Mouse (Mus musculus) gastrocnemius, adult 18-20 months (tissue): ENCODE measurements around the gene Inhbc. TPM values are rescaled to one million over a fixed set of nuclear protein-coding genes. Genes with fewer than 3 reads are reported as not detected.
A peak's percentile ranks its signal among the peaks of the same experiment; 100 is the strongest.

Experiments used
- DNase-seq: peaks from one replicate; pipeline ENCODE4 v3.0.0; 2021; ENCODE audit warnings: low spot score
- long read RNA-seq, 2 experiments: library from polyadenylated mRNA; stranded (forward); transcript quantifications; one replicate each; pipeline ENCODE4 v2.0.0; 2021
- total RNA-seq, 2 experiments: library from RNA; stranded (reverse); gene quantifications; 2 replicates each; pipeline ENCODE4 v1.2.3; 2021

Gene Inhbc
- total RNA-seq = not detected
- long read RNA-seq, experiment 1 = 0 reads
- long read RNA-seq, experiment 2 = 0 reads

DNA sequence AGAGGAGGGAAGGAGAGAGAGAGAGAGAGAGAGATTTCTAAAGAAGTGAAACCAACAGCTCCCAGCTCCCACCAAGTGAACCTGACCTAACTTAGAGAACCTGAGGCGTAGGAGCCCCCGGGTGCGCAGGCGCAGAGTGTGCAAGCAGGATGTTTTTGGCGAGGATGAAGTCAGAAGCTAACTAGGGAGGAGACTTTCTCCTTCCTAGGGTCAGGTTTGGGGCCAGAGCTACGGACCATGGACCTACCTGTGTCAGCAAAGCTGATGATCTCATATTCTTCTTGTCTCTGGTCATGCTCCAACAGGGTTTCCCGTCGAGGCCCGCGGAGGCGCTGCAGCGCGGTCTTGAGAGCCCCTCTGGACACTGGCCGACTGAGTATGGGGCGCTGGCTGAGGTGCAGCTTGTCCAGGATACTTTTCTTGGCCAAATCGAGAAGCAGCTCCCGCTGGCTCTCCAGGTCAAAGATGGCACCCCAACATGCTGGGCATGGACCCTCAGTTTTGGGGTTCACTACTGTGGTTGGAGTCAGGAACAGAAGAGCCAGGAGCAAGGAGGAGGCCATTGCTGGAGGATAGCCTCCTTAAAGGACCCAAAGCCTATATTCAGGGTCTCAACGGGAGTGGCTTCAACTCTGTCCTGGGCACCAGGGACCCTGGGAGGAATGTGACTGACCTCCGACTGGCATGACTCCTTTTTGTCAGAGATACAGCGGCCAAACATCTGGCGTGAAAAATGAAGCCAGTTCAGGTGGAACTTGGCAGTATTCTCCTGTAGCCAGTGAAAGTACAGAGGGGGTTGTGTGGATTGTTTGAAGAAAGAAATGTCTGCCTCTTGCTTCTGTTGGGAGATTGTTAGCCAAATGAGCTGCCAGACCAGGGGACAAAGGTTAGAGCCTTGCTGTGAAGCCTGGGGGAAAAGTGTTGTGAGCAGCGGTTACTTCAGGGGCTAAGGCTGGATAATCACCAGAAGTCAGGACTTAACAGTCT lies at the start of gene Inhbc:
Gene Inhbc, minus strand, starts transcription at position 598 of the 987 bp plus-strand sequence.
- no peak for DNase-seq

DNA sequence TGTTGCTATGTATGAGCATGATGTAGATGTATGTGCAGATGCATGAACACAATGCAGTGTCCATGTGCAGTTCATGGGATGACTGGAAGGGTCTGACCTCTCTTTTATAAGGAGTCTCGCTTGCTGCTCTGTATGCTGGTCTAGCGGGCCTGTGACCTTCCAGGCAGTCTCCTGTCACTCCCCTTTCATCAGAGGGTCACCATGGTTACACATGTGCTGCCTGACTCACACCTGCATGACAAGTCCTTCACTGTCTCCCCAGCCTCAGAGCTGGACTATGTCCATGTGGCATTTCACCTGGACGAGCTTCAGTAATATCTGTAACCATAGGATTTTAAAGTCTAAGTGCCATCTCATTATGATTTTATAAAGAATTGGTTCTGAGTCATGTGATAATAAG lies 43.9 kb upstream of the Inhbc start:
- DNase-seq = no peak

DNA sequence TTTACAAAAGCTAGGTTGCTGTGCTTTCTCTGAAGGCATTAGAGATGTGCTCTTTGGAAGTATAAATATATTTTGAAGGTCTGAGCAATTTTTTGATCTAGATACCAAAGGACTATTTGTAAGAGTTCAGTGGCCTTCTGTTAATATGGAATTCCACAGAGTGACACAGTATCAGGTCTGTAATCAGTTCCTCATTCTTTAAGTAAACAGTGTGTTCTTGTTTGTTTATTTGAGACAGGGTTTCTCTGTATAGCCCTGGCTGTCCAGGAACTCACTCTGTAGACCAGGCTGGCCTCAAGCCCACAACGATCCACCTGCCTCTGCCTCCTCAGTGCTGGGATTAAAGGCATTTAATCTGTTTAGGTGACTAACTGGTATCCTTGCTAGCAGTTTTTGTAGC lies 43.4 kb upstream of the Inhbc start:
- no peak for DNase-seq

DNA sequence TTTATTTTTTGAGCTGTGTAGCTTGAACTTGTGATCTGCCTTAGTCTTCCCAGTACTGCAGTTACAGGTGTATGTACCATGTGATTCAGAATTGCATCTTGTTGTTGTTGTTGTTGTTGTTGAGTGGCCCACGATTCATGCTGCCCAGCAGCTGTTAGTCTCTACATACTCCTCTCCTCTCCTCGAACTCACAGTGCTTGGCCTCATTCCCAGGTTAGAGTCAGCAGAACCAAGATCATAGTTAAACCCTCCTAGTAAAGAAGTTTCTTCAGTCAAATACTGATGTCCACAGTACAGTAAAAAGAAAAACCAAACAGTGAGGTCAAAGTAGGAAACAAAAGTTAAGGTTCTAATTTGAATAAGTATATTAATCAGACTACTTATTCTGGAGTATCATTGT lies 42.5 kb upstream of the Inhbc start:
- no peak for DNase-seq

DNA sequence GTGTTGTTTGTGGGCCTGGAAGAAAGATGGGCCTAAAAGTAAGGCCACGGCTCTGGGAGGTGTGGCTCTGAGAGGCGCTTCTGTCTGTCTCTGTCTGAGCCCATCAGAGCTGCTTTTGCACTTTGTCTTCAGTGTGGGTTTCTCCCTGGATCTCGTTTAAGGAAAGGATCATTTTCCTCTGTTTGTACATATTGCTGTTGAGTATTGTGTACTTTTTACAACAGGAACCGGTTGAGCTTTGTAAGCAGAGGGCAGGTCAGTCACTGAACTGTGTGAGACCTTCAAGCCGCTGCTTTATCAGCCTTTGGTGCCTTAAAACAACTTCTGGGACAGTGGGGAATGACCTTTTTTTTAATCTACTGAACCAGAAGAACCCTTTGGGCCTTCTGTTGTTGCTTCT lies 41.9 kb upstream of the Inhbc start:
- no peak for DNase-seq

DNA sequence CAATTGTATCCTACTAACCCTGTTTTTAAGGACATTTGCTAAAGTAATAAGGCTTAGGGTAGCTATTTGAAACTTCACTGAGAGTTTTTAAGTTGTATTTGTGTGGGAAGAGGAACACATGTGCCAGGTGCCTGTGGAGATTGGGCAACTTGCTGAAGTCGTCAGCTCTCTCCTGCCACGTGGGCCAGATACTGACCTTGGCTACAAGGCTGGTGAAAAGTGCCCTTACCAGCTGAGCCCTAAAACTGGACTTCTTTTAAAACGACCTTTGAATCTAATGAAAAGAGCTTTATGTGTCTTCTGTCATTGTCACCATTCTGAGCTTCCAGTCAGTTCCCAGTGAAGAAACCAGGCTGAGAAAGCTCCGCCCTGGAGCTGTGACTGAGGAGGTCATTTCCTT lies 37.2 kb upstream of the Inhbc start:
- DNase-seq = peak; percentile 33

DNA sequence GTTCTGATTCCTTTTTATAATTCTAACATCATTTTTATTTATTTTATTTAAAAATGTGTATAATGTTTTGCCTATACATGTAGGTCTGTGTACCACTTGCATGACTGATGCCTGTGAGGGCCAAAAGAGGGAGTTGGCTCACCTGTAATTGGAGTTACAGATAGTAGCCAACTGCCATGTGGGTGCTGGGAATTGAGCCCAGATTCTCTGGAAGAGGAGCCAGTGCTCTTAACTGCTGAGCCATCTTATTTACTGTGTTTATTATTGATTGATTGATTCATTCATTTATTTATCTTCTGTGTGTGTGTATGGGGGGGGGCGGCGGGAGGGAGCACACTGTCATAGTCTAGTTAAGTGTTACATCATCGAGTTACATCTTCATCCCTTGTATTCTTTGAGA lies 34.5 kb upstream of the Inhbc start:
- DNase-seq = no peak

DNA sequence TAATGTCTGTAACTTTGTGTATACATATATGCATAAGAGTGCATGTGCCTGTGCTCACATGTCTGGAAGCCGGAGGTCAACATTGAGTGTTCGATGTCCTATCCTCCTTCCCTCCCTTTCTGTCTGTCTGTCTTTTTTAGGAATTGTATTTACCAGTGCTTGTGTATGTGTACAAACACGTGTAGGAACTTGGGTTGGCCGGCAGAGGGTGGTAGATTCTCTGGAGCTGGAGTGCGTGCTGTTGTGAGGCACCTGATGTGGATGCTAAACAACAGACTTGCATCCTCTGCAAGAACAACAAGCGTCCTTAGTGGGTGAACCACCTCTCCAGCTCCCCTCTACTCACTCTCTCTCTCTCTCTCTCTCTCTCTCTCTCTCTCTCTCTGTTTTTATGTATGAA lies 21.5 kb upstream of the Inhbc start:
- no peak for DNase-seq

DNA sequence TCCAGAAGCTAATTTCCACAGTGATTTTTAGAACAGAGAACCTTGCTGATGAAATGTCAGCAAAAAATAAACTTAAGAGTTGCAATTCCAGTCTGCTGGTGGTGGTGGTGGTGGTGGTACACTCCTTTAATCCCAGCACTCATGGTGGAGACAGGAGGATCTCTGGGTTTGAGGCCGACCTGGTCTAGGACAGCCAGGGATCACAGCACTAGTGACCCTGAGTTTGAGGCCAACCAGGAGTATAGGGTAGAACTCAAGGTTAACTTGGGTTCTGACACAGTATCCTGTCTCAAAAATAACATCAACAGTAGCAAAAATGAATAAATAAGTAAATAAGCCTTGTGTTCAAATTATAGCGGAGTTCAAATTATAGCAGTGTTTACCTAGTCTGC lies 11.5 kb upstream of the Inhbc start:
- no peak for DNase-seq

DNA sequence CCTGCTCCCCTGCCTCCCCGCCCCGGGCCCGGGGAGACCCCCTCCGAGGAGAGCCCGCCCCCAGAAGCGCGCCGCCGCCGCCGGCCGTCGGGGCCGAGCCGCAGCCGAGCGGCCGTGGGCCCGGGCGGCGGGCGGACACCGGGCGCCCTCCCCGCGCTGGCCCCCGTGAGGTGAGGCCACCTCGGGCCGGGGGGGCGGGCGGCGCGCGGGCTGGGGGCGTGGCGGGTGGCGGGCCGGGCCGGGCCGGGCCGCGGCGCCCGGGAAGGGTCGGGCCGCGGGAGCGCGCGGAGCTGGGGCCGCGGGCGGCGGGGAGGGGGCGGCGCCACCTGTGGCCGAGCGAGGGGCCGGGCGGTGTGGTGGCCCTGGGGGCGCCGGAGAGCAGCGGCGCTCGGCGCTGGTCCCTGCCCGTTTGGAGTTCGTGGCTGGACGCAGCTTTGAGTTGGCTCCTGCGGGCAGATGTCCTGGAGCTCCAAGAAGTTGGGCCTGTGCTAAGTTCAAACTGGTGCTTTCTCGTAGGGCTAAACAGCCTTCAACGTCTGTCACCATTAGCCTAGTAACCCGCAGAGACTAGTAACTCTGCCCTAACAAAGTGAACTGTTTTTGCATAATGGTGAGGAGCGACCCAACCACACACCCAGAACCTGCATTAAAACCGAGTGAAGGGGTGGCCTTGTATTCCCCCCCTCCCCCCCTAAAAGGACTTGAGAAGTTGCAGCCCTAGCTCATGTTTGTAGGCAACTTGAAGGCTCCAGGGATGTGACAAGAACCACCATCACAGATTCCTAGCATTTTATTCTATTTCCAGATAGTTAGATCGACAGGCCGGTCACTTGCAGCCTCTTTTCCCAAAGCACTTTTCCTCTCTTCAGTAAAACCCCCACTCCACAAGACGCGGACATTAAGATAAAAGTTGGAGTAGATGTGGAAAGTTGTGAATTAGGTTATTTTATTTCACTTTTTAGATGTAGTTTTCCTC lies 10.8 kb upstream of the Inhbc start:
- peak; percentile 55 for DNase-seq

DNA sequence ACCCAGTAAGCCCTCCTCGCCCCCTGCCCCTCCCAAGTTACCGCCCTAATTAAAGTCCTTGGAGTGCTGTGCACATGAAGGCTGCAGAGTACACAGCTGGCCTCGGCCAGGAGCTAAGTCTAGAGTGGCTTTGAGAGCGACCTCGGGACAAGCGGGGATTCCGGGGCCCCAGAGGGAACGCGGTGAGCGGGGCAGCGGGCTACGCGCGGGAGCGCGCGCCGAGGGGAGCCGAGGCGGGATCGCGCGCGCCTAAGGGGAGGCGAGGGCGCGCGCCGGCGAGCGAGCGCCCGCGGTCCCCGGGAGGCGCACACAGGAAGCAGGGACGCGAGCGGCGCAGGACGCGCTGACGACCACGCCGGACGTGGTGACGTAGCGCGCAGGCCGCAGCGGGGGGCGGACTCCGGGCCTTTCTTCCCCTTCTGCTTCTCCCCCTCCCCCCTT lies 10.0 kb upstream of the Inhbc start, which contains the start of gene R3hdm2:
Gene R3hdm2, plus strand, starts transcription at position 77 of the 441 bp plus-strand sequence.
- peak; percentile 90 for DNase-seq

DNA sequence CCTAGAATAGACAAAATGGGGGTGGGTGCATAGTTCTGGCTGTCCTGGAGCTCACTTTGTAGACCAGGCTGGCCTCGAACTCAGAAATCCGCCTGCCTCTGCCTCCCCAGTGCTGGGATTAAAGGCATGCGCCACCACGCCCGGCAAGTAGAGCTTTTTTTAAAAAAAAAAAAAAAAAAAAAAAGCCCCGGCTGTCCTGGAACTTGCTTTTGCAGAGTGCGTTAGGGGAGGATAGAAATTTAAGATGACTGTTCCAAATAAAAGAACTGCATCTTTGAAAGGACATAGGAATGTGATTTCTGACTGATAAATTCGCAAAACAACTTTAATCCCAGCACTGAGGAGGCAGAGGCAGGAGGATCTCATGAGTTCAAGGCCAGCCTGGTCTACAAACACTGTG lies 9.4 kb upstream of the Inhbc start:
- DNase-seq = no peak

DNA sequence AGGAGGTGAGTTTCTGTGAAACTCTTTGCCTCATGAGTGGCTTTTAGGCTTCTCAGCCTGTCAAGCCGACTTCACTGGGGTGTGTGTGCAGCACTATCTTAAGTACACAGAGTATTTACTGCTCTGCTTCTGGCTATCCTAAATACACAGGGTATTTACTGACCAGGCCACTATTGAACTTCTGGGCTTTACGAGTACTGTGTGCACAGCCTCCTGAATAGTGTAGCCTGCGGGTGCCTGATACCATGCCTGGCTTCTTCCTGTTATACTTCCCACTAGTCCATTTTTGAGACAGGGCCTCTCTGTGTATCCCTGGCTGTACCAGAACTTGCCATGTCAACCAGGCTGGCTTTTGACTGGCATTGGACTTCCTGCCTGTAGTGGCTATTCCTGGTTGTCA lies 7.5 kb upstream of the Inhbc start:
- no peak for DNase-seq

DNA sequence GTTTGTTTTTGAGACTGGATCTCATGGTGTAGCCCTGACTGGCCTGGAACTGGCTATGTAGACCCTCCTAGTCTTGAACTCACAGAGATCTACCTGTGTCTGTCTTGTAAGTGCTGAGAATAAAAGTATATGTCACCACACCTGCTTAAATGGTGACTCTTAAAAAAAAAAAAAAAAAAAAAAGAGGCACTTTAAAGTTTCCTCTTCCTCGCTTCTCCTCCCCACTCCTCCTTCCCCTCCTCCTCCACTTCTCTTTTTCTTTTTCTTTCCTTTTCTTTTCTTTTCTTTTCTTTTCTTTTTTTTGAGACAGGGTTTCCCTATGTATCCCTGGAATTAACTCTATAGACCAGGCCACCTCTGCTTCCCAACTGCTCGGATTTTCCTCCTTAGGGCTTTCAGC lies 792 bp upstream of the Inhbc start:
- no peak for DNase-seq

DNA sequence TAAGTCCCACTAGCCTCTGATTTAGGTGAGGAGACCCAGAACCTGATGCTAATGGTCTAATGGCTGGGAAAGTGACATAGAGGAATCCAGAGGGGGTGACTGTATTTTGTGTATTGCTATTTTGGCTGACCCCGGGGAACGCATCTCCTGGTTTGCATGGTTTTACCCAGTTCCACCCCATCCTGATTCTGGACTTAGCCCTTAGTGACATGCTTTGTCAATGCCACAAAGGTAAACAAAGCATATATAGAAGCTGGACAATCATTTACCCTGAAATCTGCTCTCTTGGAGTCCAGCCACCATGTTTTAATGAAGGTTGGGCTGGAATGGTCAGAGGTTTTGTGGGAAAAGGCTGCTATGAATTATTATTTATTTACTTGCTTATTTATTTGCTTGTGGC lies 2.0 kb downstream of the Inhbc start:
- no peak for DNase-seq

DNA sequence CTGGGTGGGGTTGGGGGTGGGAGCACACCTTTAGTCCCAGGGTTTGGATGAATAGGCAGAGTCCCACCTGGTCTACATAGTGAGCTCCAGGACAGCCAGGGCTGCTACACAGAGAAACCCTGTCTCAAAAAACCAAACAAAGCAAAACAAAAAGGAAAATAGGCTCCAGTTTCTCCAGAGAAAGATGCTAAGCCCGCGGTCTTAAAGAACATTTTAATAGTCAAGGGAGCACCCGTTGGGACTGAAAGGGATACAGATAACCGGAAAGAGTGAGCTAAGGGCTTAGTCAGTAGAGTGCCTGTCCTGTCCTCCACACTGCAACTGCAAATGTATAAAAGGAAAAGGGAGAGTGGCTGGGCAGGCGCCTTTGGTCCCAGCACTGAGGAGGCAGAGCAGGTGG lies 3.1 kb downstream of the Inhbc start:
- no peak for DNase-seq

DNA sequence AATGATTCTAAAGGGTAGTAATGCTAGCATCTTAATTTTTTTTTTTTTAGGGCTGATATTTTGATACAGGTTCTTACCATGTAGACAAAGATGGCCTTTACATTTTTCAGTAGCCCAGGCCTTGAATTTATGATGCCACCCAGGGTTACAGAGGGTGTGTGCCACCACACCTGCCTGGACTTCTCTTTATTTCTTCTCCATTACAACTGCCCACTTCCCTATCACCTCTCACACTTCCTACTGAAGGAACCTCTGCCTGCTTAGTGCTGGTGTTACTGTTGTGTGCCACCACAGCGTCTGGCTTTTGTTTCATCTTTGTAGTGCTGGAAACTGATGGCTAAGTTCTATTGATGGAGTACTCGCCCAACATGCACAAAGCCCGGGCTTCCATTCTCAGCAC lies 9.5 kb downstream of the Inhbc start:
- DNase-seq = no peak

DNA sequence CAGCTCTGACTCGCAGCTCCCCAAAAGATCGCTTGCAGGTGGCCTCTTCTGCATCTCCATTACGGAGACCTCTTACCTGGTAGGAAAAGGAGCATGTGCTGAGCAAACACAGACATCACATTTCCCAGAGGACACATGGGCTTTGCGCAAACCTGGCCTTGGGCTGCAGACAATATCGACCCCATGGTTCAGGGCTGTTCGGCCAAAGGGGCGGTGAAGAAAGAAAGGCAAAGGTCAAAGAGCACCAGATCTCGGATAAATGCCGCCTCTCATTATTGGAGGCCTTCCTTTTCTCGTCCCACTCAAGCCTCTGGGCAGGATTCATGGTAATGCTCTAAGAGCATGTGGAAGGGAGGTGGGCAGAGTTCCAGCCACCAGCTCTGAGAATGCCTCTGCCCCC lies 14.9 kb downstream of the Inhbc start:
- no peak for DNase-seq

DNA sequence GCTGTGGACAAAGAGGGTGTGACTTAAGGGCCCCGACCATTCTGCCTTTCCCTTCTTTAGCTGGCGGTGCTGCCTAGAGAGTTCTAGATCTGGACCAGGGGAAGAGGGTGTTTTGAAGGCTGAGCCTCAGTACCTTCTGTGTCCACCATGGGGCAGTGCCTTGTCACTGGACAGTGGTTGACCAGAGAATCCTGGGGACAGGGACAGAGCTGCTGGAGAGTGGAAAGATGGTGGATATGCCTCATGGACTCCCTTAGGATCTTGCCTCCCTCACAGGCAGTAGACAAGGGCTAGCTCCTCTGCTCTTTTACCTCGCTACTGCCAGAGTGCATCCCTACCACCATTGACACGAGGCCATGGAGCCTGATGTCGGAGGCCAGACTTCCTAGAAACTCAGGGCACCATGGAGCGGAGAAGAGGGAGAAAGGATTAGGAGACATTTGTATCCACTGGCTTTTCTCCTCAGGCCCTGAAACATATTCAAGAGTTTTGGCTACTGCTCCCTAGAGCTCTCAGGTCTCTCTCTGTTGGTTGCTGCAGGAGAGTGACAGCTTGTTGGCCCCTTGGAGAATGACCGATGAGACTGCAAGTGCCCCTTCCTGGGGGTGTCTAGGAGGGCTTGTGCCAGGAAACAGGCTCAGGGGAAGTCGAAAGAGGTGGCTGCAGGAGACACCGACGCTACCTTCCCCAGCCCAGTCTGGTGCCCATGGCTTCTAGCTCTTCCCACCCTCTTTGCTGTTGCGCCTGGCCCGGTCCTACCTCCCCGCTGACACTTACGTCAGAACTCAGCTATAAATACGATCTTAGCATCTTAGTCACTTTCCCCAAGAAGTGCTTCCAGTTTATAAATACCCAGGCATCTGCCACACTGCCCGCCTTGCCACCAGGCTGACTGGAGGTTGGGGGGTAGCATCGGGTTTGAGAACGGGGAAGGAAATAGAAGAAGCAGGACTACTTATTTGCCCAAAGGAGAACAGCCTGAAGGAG lies 16.0 kb downstream of the Inhbc start, which contains the start of gene Inhbe:
Gene Inhbe, minus strand, starts transcription at position 503 of the 987 bp plus-strand sequence.
- peak; percentile 59 for DNase-seq

DNA sequence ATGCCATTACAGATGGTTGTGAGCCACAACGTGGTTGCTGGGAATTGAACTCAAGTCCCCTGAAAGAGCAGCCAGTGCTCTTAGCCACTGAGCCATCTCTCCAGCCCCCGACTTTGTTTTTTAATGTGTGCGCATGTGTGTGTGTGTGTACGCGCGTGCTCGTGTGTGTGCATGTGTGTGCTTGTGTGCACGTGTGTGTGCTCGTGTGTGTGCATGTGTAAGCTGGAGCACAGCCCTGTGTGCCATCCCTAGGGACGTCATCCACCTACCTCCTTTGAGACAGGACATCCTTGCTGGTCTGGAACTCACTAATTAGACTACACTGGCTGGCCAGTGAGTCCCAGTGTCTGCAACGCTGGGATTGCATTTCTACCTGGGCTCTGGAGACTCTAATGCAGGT lies 17.5 kb downstream of the Inhbc start:
- no peak for DNase-seq

DNA sequence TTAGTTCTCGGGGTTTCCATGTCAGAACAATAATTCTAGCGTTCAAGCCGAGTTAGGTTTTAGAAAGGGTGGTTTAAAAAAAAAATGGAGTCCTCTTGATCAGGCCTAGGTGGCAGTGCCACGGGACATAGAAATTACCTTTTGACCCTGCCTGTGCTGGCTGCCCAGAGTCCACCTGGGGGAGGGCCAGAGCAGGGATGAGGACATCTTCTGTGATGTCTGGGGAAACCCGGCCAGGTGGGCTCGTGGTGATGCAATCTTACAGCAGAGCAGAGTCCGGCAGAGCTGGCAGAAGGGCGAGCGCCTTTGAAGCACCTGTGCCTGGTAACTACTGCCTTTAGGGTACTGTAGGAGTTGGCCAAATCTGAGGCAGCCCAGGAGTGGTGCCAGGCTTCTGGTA lies 18.0 kb downstream of the Inhbc start:
- no peak for DNase-seq
